Mouse (Mus musculus) forelimb bud, embryonic 11.5 days (tissue): ENCODE data around the gene Prl7a1.

Experiments
- DNase-seq: peaks from one replicate; pipeline ENCODE4 v3.0.0-alpha.2; 2012; ENCODE audit warnings: low read depth, low spot score

Prl7a1 gene

DNA sequence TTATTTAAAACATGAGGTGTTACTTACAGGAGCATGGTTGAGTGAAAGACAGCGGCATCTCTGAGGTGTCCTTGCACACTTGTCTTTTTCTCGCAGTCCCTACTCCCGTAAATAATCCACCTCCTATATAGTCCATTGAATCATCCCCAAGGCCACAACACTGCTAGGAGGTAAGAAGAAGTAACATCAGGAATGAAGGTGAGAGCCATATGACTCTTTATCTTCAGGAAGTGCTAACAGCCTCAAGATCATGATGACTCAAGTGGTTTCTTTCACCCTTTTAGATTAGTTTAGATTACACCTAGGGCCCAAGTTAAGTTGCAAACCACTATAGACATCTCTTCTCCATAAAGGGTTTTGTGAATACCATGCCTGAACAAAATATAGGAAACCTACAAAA is at the start of gene Prl7a1:
Prl7a1 (minus strand) TSS at position 101 of the 400 bp plus-strand sequence.
- DNase-seq: no peak

DNA sequence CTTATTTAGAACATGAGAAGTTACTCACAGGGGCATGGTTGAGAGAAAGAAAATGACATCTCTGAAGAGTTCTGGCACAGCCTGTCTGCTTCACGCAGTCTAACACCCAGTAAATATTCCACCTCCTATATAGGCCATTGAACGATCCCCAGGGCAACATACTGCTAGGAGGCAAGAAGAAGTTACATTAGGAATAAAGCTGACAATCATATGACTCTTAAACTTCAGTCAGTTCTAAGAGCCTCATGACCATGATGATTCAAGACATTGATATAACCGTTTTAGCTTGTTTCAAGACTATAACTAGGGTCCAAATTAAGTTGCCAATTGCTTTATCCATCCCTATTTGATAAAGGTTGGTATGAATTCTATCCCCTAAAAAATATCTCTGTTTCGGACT is 25.6 kb upstream of the Prl7a1 start, which contains the start of gene Prl7a2:
Prl7a2 (minus strand) TSS at position 101 of the 400 bp plus-strand sequence.
- DNase-seq: no peak

DNA sequence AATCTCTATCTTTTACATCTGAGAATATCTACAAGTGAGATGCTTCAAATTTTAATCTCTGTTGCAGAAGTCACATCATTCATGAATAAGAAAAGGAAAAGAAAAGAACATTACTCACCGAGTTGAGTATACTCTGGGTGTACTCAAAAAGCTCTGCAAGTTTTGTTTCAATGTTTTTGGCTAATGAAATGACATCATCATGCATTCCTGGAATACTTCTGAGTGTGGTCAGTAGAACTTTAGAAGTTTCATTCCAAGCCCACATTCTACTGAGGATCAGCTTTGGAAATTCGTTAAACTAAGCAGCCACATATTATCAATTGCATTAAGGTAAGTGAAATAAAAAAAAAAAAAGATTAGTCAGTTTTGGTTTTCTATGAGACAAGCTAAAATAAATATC is 18.5 kb upstream of the Prl7a1 start:
- no peak for DNase-seq

DNA sequence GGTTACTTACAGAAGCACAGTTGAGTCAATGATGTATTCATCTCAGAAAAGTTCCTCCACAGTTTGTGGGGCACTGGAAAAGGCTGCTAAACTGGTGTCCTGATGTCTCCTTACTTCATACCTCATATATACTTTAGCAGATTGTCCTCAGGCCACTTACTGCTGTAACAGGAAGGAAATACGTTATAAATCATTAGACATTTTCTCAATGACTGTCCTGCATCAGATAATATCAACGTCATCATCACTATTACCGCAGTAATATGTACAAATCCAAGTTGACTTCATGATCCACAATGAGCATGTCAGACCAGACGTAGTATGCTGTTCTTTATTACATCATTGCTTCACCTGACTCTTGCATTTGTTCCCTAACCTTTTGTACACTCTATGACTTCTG is 31.8 kb downstream of the Prl7a1 start, which contains the start of gene Prl7b1:
Prl7b1 (minus strand) TSS at position 101 of the 400 bp plus-strand sequence.
- DNase-seq: no peak
